Mouse (Mus musculus): Measurements from ENCODE around the gene Smoc1. TPM values are rescaled to one million over a fixed set of nuclear protein-coding genes. Genes with fewer than 3 reads are reported as not detected.
A peak's percentile ranks its signal among the peaks of the same experiment; 100 is the strongest.

Gene Smoc1
- polyA plus RNA-seq, 1 experiment from 2014 or later: 27.8 TPM

- 53% methylated on average over 16 of the region's 16 CpGs for WGBS
- H3K4me3 ChIP-seq: peak overlapping the region; percentile 89
- no peak overlapping the region for H3K9ac ChIP-seq
- H3K4me1 ChIP-seq: peaks cover 18% of the 10 kb centered on the region
- H3K27ac ChIP-seq: no peak overlapping the region
- no peaks in the 10 kb centered on the region for H3K36me3 ChIP-seq (replicated peaks)
- peak overlapping the region; percentile 94 for H3K4me2 ChIP-seq
- H3K9me3 ChIP-seq: no peaks in the 10 kb centered on the region
- ATAC-seq (replicated peaks): no peak
- no peaks in the 10 kb centered on the region; the same call in 1 of the 2 replicates for H3K27me3 ChIP-seq (replicated peaks)
These were observed 1.8 kb downstream of the Smoc1 start for GRCm38 (mm10) chr12:81028291-81028920.

GRCm38 (mm10) chr12:81029731-81030130 is 3.1 kb downstream of the Smoc1 start:
- Histone ChIP-seq H3K4me3 (no peak overlapping the region), H3K27ac (no peak overlapping the region), H3K4me2 (peak overlapping the region; percentile 2; the same call in 1 of the 2 replicates), H3K9ac (no peak overlapping the region), H3K36me3 (replicated peaks) (no peaks in the 10 kb centered on the region), H3K27me3 (replicated peaks) (no peaks in the 10 kb centered on the region; the same call in 1 of the 2 replicates), H3K9me3 (no peaks in the 10 kb centered on the region), H3K4me1 (peaks cover 25% of the 10 kb centered on the region)
- ATAC-seq (replicated peaks): no peak
- 32% methylated on average over 4 of the region's 4 CpGs for WGBS

- no peak overlapping the region for H3K4me2 ChIP-seq
- H3K27ac ChIP-seq: no peak overlapping the region
- H3K4me3 ChIP-seq: no peak overlapping the region
- WGBS: 90% methylated on average over 7 of the region's 7 CpGs
- no peak for ATAC-seq (replicated peaks)
- no peak overlapping the region for H3K9ac ChIP-seq
- no peaks in the 10 kb centered on the region; the same call in 1 of the 2 replicates for H3K27me3 ChIP-seq (replicated peaks)
- no peaks in the 10 kb centered on the region for H3K36me3 ChIP-seq (replicated peaks)
- H3K9me3 ChIP-seq: no peaks in the 10 kb centered on the region
- peaks cover 17% of the 10 kb centered on the region for H3K4me1 ChIP-seq
These were observed 5.0 kb downstream of the Smoc1 start for GRCm38 (mm10) chr12:81031579-81031978.

- no peaks in the 10 kb centered on the region for H3K9me3 ChIP-seq
- H3K4me1 ChIP-seq: 0 out of 2 replicates have a peak, but pooled peaks cover 12% of the 10 kb centered on the region
- H3K9ac ChIP-seq: no peak overlapping the region; the same call in 1 of the 2 replicates
- H3K36me3 ChIP-seq (replicated peaks): no peaks in the 10 kb centered on the region
- H3K27me3 ChIP-seq (replicated peaks): no peaks in the 10 kb centered on the region
- 49% methylated on average over 15 of the region's 15 CpGs for WGBS
- H3K4me3 ChIP-seq: no peak overlapping the region
- peak overlapping the region; percentile 64 for H3K27ac ChIP-seq
- peak; percentile 87 for ATAC-seq (replicated peaks)
- H3K4me2 ChIP-seq: 0 out of 2 replicates have a peak overlapping the region, but pooled peaks have one; percentile 9
These were observed 6.9 kb downstream of the Smoc1 start for GRCm38 (mm10) chr12:81033389-81034041.

GRCm38 (mm10) chr12:81034042-81034417 is 7.4 kb downstream of the Smoc1 start:
- peak; percentile 37 for ATAC-seq (replicated peaks)
- WGBS: 66% methylated on average over 4 of the region's 4 CpGs
- 0 out of 2 replicates have a peak overlapping the region, but pooled peaks have one; percentile 9 for H3K4me2 ChIP-seq

GRCm38 (mm10) chr12:81035850-81036249 is 9.2 kb downstream of the Smoc1 start:
- no peaks in the 10 kb centered on the region for H3K9me3 ChIP-seq
- 0 out of 2 replicates have a peak, but pooled peaks cover 7% of the 10 kb centered on the region for H3K4me1 ChIP-seq
- 90% methylated on average over 6 of the region's 6 CpGs for WGBS
- H3K27me3 ChIP-seq (replicated peaks): no peaks in the 10 kb centered on the region
- no peak overlapping the region for H3K27ac ChIP-seq
- H3K36me3 ChIP-seq (replicated peaks): no peaks in the 10 kb centered on the region
- no peak overlapping the region for H3K4me3 ChIP-seq
- no peak overlapping the region for H3K4me2 ChIP-seq
- no peak overlapping the region for H3K9ac ChIP-seq
- no peak for ATAC-seq (replicated peaks)

More at GRCm38 (mm10) chr12:81034042-81034417, 7.4 kb downstream of the Smoc1 start:
- Histone ChIP-seq H3K27ac (peak overlapping the region; percentile 64), H3K36me3 (replicated peaks) (no peaks in the 10 kb centered on the region), H3K9ac (no peak overlapping the region), H3K4me1 (0 out of 2 replicates have a peak, but pooled peaks cover 12% of the 10 kb centered on the region), H3K27me3 (replicated peaks) (no peaks in the 10 kb centered on the region), H3K9me3 (no peaks in the 10 kb centered on the region), H3K4me3 (no peak overlapping the region)

- ATAC-seq (replicated peaks): no peak
- Histone ChIP-seq H3K4me2 (peak overlapping the region; percentile 43), H3K9me3 (no peaks in the 10 kb centered on the region), H3K4me1 (peaks cover 9% of the 10 kb centered on the region), H3K9ac (no peak overlapping the region; the same call in 1 of the 2 replicates), H3K36me3 (replicated peaks) (no peaks in the 10 kb centered on the region), H3K27me3 (replicated peaks) (no peaks in the 10 kb centered on the region), H3K27ac (no peak overlapping the region), H3K4me3 (no peak overlapping the region)
- 35% methylated on average over 11 of the region's 11 CpGs for WGBS
These were observed 17.0 kb downstream of the Smoc1 start for GRCm38 (mm10) chr12:81043616-81044015.

GRCm38 (mm10) chr12:81046926-81047325 is 20.3 kb downstream of the Smoc1 start:
- ATAC-seq (replicated peaks): no peak
- Histone ChIP-seq H3K4me3 (no peak overlapping the region), H3K27me3 (replicated peaks) (no peaks in the 10 kb centered on the region), H3K36me3 (replicated peaks) (no peaks in the 10 kb centered on the region), H3K4me1 (peaks cover 9% of the 10 kb centered on the region), H3K27ac (no peak overlapping the region), H3K4me2 (no peak overlapping the region), H3K9me3 (no peaks in the 10 kb centered on the region), H3K9ac (no peak overlapping the region)
- WGBS: 80% methylated on average over 5 of the region's 5 CpGs

GRCm38 (mm10) chr12:81049661-81050060 is 23.1 kb downstream of the Smoc1 start:
- ATAC-seq (replicated peaks): no peak
- Histone ChIP-seq H3K9me3 (no peaks in the 10 kb centered on the region), H3K4me3 (no peak overlapping the region), H3K27me3 (replicated peaks) (no peaks in the 10 kb centered on the region), H3K4me1 (no peaks in the 10 kb centered on the region), H3K9ac (no peak overlapping the region), H3K36me3 (replicated peaks) (no peaks in the 10 kb centered on the region), H3K4me2 (no peak overlapping the region), H3K27ac (no peak overlapping the region)
- 99% methylated on average over 5 of the region's 5 CpGs for WGBS

GRCm38 (mm10) chr12:81055000-81055705 is 28.5 kb downstream of the Smoc1 start:
- Histone ChIP-seq H3K36me3 (replicated peaks) (no peaks in the 10 kb centered on the region), H3K27ac (peak overlapping the region; percentile 42; the same call in 1 of the 2 replicates), H3K4me2 (no peak overlapping the region), H3K27me3 (replicated peaks) (no peaks in the 10 kb centered on the region), H3K9me3 (no peaks in the 10 kb centered on the region), H3K4me1 (0 out of 2 replicates have a peak, but pooled peaks cover 2% of the 10 kb centered on the region), H3K4me3 (no peak overlapping the region), H3K9ac (no peak overlapping the region)
- WGBS: 30% methylated on average over 11 of the region's 11 CpGs
- ATAC-seq (replicated peaks): peak; percentile 80

- H3K4me1 ChIP-seq: 0 out of 2 replicates have a peak, but pooled peaks cover 2% of the 10 kb centered on the region
- 89% methylated on average over 2 of the region's 2 CpGs for WGBS
- H3K4me3 ChIP-seq: no peak overlapping the region
- H3K27ac ChIP-seq: 0 out of 2 replicates have a peak overlapping the region, but pooled peaks have one; percentile 42
- H3K4me2 ChIP-seq: no peak overlapping the region
- H3K27me3 ChIP-seq (replicated peaks): no peaks in the 10 kb centered on the region
- ATAC-seq (replicated peaks): no peak
- no peak overlapping the region for H3K9ac ChIP-seq
- no peaks in the 10 kb centered on the region for H3K9me3 ChIP-seq
- no peaks in the 10 kb centered on the region for H3K36me3 ChIP-seq (replicated peaks)
These were observed 29.2 kb downstream of the Smoc1 start for GRCm38 (mm10) chr12:81055811-81056210.

- Histone ChIP-seq H3K4me1 (0 out of 2 replicates have a peak, but pooled peaks cover 2% of the 10 kb centered on the region), H3K4me2 (no peak overlapping the region), H3K9me3 (no peaks in the 10 kb centered on the region), H3K27me3 (replicated peaks) (no peaks in the 10 kb centered on the region), H3K27ac (no peak overlapping the region), H3K36me3 (replicated peaks) (no peaks in the 10 kb centered on the region), H3K4me3 (no peak overlapping the region), H3K9ac (no peak overlapping the region)
- no peak for ATAC-seq (replicated peaks)
- WGBS: 74% methylated on average over 4 of the region's 4 CpGs
These were observed 31.0 kb downstream of the Smoc1 start for GRCm38 (mm10) chr12:81057619-81058018.
